Comparison of ENCODE assay signal across 17 mouse cellular contexts in genomic region chr15:31883516-31883915, GRCm38 (mm10).
DNase-seq lines count a peak whose midpoint lies in the region; ATAC-seq and TF ChIP-seq lines count a peak whose summit lies in the region.
"Had no signal": no experiment of that assay in that cellular context is flagged by ENCODE, and none has a peak within 500 bp of the region (broad histone marks: within the 10 kb centered on the region; RNA-seq: fewer than 3 reads in every experiment).

No protein-coding gene starts in this region.

- no peak overlapping the region for H3K27ac ChIP-seq in embryonic facial prominence, embryonic 14.5 days (replicated peaks; ENCODE audit: low read depth, low read length)
- no peak overlapping the region for H3K27ac ChIP-seq in embryonic facial prominence, embryonic 10.5 days (replicated peaks)
- H3K27ac ChIP-seq: hindbrain, embryonic 15.5 days had no signal

- H3K4me3 ChIP-seq in embryonic facial prominence, embryonic 14.5 days (ENCODE audit: low read depth, low read length): no peak overlapping the region
- no peak overlapping the region for H3K4me3 ChIP-seq in embryonic facial prominence, embryonic 10.5 days
- no peak overlapping the region for H3K4me3 ChIP-seq in lung, adult 2 months (replicated peaks; ENCODE audit: extremely low read depth, low read depth, low read length)
- H3K4me3 ChIP-seq: heart, embryonic 12.5 days; hindbrain, embryonic 15.5 days had no signal

- DNase-seq in embryonic facial prominence, embryonic 14.5 days (ENCODE audit: low spot score): peak; percentile 45
- no peak for DNase-seq in embryonic facial prominence, embryonic 10.5 days (ENCODE audit: low spot score)
- DNase-seq in cerebellum, adult 11 months: peak; percentile 25
- DNase-seq in cerebellum, adult 8-10 months: peak; percentile 21
- DNase-seq in cerebellum, postnatal 25 days: peak; percentile 39 to 50
- DNase-seq in frontal cortex, postnatal 10 days (ENCODE audit: low spot score in 2 of 2): no peak
- no peak for DNase-seq in lung, adult 2 months
- DNase-seq in layer of hippocampus, postnatal 10 days (ENCODE audit: low spot score in 2 of 2): no peak
- DNase-seq: adrenal gland, adult 2 months; adrenal gland, postnatal 25 days; gastrocnemius, postnatal 14 days; heart, postnatal 36 days; kidney, adult 8-10 months had no signal

- no peaks in the 10 kb centered on the region for H3K4me1 ChIP-seq in embryonic facial prominence, embryonic 14.5 days (ENCODE audit: control insufficient read depth, insufficient read depth, low read length)
- H3K4me1 ChIP-seq in embryonic facial prominence, embryonic 10.5 days: no peaks in the 10 kb centered on the region
- no peaks in the 10 kb centered on the region for H3K4me1 ChIP-seq in lung, adult 2 months (ENCODE audit: control insufficient read depth, insufficient read depth, low read length)
- H3K4me1 ChIP-seq: heart, embryonic 12.5 days had no signal

- ATAC-seq in embryonic facial prominence, embryonic 14.5 days (ENCODE audit: low read depth): peak; percentile 70; the same call in 1 of the 2 replicates
- ATAC-seq: forebrain, embryonic 16.5 days; intestine, embryonic 16.5 days had no signal

- WGBS in embryonic facial prominence, embryonic 14.5 days: 63% methylated on average over 9 of the region's 9 CpGs
- 84% methylated on average over 9 of the region's 9 CpGs for whole genome bisulfite sequencing in embryonic facial prominence, embryonic 10.5 days
- 89% methylated on average over 9 of the region's 9 CpGs for WGBS in lung, adult 2 months

- TF ChIP-seq POLR2A in lung, adult 2 months (IDR thresholded peaks at IDR 0.05; ENCODE audit: borderline replicate concordance, extremely low read depth, low read depth, low read length): no peak

- no peaks in the 10 kb centered on the region for H3K36me3 ChIP-seq in embryonic facial prominence, embryonic 14.5 days (ENCODE audit: control insufficient read depth, insufficient read depth, low read length)
- no peaks in the 10 kb centered on the region for H3K36me3 ChIP-seq in embryonic facial prominence, embryonic 10.5 days (replicated peaks)
- H3K36me3 ChIP-seq: heart, embryonic 12.5 days; hindbrain, embryonic 15.5 days had no signal

- no peak overlapping the region for H3K9ac ChIP-seq in embryonic facial prominence, embryonic 14.5 days (ENCODE audit: low read depth, low read length)
- H3K9ac ChIP-seq: heart, embryonic 12.5 days; hindbrain, embryonic 15.5 days had no signal

- no peaks in the 10 kb centered on the region for H3K9me3 ChIP-seq in embryonic facial prominence, embryonic 14.5 days (ENCODE audit: control insufficient read depth, low read length)
- H3K9me3 ChIP-seq in embryonic facial prominence, embryonic 10.5 days: no peaks in the 10 kb centered on the region
- H3K9me3 ChIP-seq: heart, embryonic 12.5 days; hindbrain, embryonic 15.5 days had no signal

- no peak overlapping the region for H3K4me2 ChIP-seq in embryonic facial prominence, embryonic 14.5 days (ENCODE audit: low read depth, low read length)
- H3K4me2 ChIP-seq: heart, embryonic 12.5 days; hindbrain, embryonic 15.5 days had no signal

- no peak for TF ChIP-seq CTCF in lung, adult 2 months (IDR thresholded peaks at IDR 0.05; ENCODE audit: insufficient read depth, low read length)

- H3K27me3 ChIP-seq in embryonic facial prominence, embryonic 14.5 days (replicated peaks; ENCODE audit: control insufficient read depth, insufficient read depth, low read length): no peaks in the 10 kb centered on the region
- no peaks in the 10 kb centered on the region for H3K27me3 ChIP-seq in embryonic facial prominence, embryonic 10.5 days (replicated peaks; ENCODE audit: low read depth, poor library complexity, severe bottlenecking)
- H3K27me3 ChIP-seq: heart, embryonic 12.5 days; hindbrain, embryonic 15.5 days had no signal

Comparison
In these comparisons a context has a peak if more than half of its experiments do, and no peak if none do; other contexts are left out.
1. DNase-seq: peak in embryonic facial prominence, embryonic 14.5 days (single experiment), cerebellum, adult 11 months (single experiment), cerebellum, adult 8-10 months (single experiment) and cerebellum, postnatal 25 days (2 of 2); none in embryonic facial prominence, embryonic 10.5 days (single experiment), frontal cortex, postnatal 10 days (0 of 2), lung, adult 2 months (single experiment) and layer of hippocampus, postnatal 10 days (0 of 2).